Mouse (Mus musculus): Measurements from ENCODE around the gene Txn1.

GRCm38 (mm10) chr4:57949866-57950265 lies 6.3 kb downstream of the Txn1 start:
- TF ChIP-seq CTCF (IDR thresholded peaks at IDR 0.05; ENCODE audit: low read depth), result no peak
- TF ChIP-seq EP300 (IDR thresholded peaks at IDR 0.05; ENCODE audit: low read depth), result no peak

Measured in heart, postnatal 0 days (tissue).